Mouse (Mus musculus) forebrain, postnatal 0 days (tissue): Measurements from ENCODE around the gene Cox15. TPM values are rescaled to one million over a fixed set of nuclear protein-coding genes. Genes with fewer than 3 reads are reported as not detected.

Experiments used
- ATAC-seq: fragments of 200-750 bp; cut with Nextera tagmentation; 2 replicates; pipeline ENCODE4 v1.8.0; 2017; ENCODE audit warnings: mild to moderate bottlenecking, moderate library complexity
- DNase-seq: peaks from one replicate; pipeline ENCODE4 v3.0.0-alpha.2; 2015
- H3K27ac ChIP-seq: fragments of 300-500 bp; sonication (generic); 2 replicates; pipeline ENCODE4 v1.5.1; 2014; ENCODE audit warnings: low read depth, mild to moderate bottlenecking, antibody characterized with exemption, low read length, moderate library complexity, mixed read lengths
- H3K27me3 ChIP-seq: fragments of 300-500 bp; sonication (generic); 2 replicates; pipeline ENCODE4 v1.6.1; 2014; ENCODE audit warnings: mild to moderate bottlenecking, low read length, mixed read lengths; ENCODE audit not compliant: insufficient read depth
- H3K36me3 ChIP-seq: fragments of 300-500 bp; sonication (generic); 2 replicates; pipeline ENCODE4 v1.6.1; 2014; ENCODE audit warnings: mild to moderate bottlenecking, moderate library complexity; ENCODE audit not compliant: insufficient read depth
- H3K4me1 ChIP-seq: fragments of 300-500 bp; sonication (generic); 2 replicates; pipeline ENCODE4 v1.6.1; 2014; ENCODE audit warnings: antibody characterized with exemption; ENCODE audit not compliant: insufficient read depth
- H3K4me2 ChIP-seq: fragments of 300-500 bp; sonication (generic); 2 replicates; pipeline ENCODE4 v1.6.1; 2014; ENCODE audit warnings: low read depth, mild to moderate bottlenecking, moderate library complexity
- H3K4me3 ChIP-seq: fragments of 300-500 bp; sonication (generic); 2 replicates; pipeline ENCODE4 v1.5.1; 2014; ENCODE audit warnings: low read depth, low read length, mixed read lengths
- H3K9ac ChIP-seq: fragments of 300-500 bp; sonication (generic); 2 replicates; pipeline ENCODE4 v1.6.1; 2014; ENCODE audit warnings: mild to moderate bottlenecking
- H3K9me3 ChIP-seq: fragments of 300-500 bp; sonication (generic); 2 replicates; pipeline ENCODE4 v1.6.1; 2016; ENCODE audit warnings: low read length
- CTCF ChIP-seq: sonication (generic); IDR thresholded peaks from 2 replicates; pipeline ENCODE4 v1.5.1; 2016; ENCODE audit warnings: antibody characterized with exemption, control low read depth, low read depth
- WGBS: fragments of 180-500 bp; shearing (Covaris S2); extraction: QIAGEN DNeasy Blood & Tissue Kit; methylation state at CpG from one replicate; pipeline ENCODE4 v1.1.7; 2014; 5-methylcytosine and 5-hydroxymethylcytosine counted together
- polyA plus RNA-seq: library from polyadenylated mRNA; unstranded; fragments of >200 nt; fragmentation: Nextera tagmentation; extraction: Ambion mirVana; gene quantifications from 2 replicates; pipeline ENCODE4 v1.2.1, GENCODE M21; 2015
- total RNA-seq: library from RNA; depleted of rRNA; stranded (reverse); fragments of >200 nt; gene quantifications from 2 replicates; pipeline ENCODE4 v1.2.3, GENCODE M21; 2014

Cox15 gene
- total and polyA plus RNA-seq, 2 experiments from 2014 or later, result 9.1 to 20.5 TPM

DNA sequence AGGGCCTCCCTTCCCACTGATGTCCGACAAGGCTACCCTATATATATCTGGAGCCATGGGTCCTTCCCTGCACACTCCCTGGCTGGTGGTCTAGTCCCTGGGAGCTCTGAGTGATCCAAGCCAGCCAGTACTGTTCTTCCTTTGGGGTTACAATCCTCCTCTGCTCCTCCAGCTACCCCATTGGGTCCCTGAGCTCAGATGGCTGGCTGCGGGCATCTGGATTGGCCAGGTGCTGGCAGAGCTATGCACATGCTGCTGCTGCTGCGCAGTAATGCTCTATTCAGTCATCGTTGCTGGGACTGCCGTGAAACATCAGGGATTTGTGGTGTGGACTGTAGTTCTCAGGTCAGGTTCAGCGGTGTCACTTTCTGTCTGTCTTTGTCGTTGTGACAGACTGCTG, 28.0 kb downstream of the Cox15 start:
- DNase-seq (no peak), ATAC-seq (no peak; the same call in 1 of the 2 replicates)
- Histone ChIP-seq H3K27ac (no peak overlapping the region), H3K27me3 (no peaks in the 10 kb centered on the region), H3K4me1 (no peaks in the 10 kb centered on the region), H3K36me3 (peaks cover 76% of the 10 kb centered on the region), H3K4me3 (no peak overlapping the region), H3K9me3 (no peaks in the 10 kb centered on the region), H3K9ac (no peak overlapping the region), H3K4me2 (no peak overlapping the region)
- 91% methylated on average over 7 of the region's 7 CpGs for WGBS
- TF ChIP-seq CTCF, result no peak

GRCm38 (mm10) chr19:43724194-43724593, 28.6 kb downstream of the Cox15 start:
- no peak overlapping the region for H3K4me3 ChIP-seq
- no peak overlapping the region for H3K4me2 ChIP-seq
- no peaks in the 10 kb centered on the region for H3K9me3 ChIP-seq
- DNase-seq (no peak), ATAC-seq (no peak)
- no peak overlapping the region for H3K9ac ChIP-seq
- no peaks in the 10 kb centered on the region for H3K4me1 ChIP-seq
- peaks cover 73% of the 10 kb centered on the region for H3K36me3 ChIP-seq
- no peak overlapping the region for H3K27ac ChIP-seq
- no peaks in the 10 kb centered on the region for H3K27me3 ChIP-seq
- TF ChIP-seq CTCF, result no peak
- 92% methylated on average over 20 of the region's 20 CpGs for WGBS

DNA sequence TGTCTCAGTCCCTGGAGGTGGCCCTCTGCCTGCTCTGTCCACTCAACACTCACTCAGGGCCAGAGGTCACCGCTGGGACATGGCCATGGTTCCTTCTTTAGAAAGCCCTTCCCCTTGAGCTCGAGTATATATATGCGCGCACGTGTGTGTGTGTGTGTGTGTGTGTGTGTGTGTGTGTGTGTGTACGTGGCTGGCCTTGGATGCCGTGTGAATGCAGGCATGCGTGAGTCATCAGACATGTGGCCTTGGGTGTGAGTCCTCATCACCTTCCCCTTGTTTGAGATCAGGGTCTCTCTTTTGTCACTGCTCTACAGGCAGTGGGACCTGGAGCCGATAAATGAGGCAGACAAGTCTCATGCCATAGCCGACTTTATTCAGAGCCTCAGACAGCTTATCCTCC, 29.3 kb downstream of the Cox15 start:
- H3K27me3 ChIP-seq, result no peaks in the 10 kb centered on the region
- peaks cover 71% of the 10 kb centered on the region for H3K36me3 ChIP-seq
- H3K9ac ChIP-seq, result no peak overlapping the region
- no peak overlapping the region for H3K4me3 ChIP-seq
- 81% methylated on average over 10 of the region's 10 CpGs for WGBS
- TF ChIP-seq CTCF, result no peak
- no peak for ATAC-seq
- H3K27ac ChIP-seq, result no peak overlapping the region
- no peaks in the 10 kb centered on the region for H3K4me1 ChIP-seq
- H3K4me2 ChIP-seq, result no peak overlapping the region
- DNase-seq, result no peak
- no peaks in the 10 kb centered on the region for H3K9me3 ChIP-seq

- no peak for TF ChIP-seq CTCF
- WGBS, result 75% methylated on average over 8 of the region's 8 CpGs
Measured at GRCm38 (mm10) chr19:43722891-43723290, 29.9 kb downstream of the Cox15 start.

GRCm38 (mm10) chr19:43720061-43720460, 32.7 kb downstream of the Cox15 start:
- WGBS, result 92% methylated on average over 11 of the region's 11 CpGs
- no peaks in the 10 kb centered on the region for H3K27me3 ChIP-seq
- no peaks in the 10 kb centered on the region for H3K9me3 ChIP-seq
- ATAC-seq, result no peak
- H3K4me1 ChIP-seq, result no peaks in the 10 kb centered on the region
- peaks cover 64% of the 10 kb centered on the region for H3K36me3 ChIP-seq
- no peak overlapping the region for H3K27ac ChIP-seq
- H3K9ac ChIP-seq, result no peak overlapping the region
- no peak overlapping the region for H3K4me2 ChIP-seq
- no peak overlapping the region for H3K4me3 ChIP-seq
- no peak for TF ChIP-seq CTCF
- DNase-seq, result no peak

More at GRCm38 (mm10) chr19:43722891-43723290, 29.9 kb downstream of the Cox15 start:
- H3K9ac ChIP-seq, result no peak overlapping the region
- no peak overlapping the region for H3K4me2 ChIP-seq
- no peak overlapping the region for H3K4me3 ChIP-seq
- no peak for ATAC-seq
- no peak for DNase-seq
- no peaks in the 10 kb centered on the region for H3K9me3 ChIP-seq
- H3K4me1 ChIP-seq, result no peaks in the 10 kb centered on the region
- no peak overlapping the region for H3K27ac ChIP-seq
- H3K27me3 ChIP-seq, result no peaks in the 10 kb centered on the region
- peaks cover 70% of the 10 kb centered on the region for H3K36me3 ChIP-seq

DNA sequence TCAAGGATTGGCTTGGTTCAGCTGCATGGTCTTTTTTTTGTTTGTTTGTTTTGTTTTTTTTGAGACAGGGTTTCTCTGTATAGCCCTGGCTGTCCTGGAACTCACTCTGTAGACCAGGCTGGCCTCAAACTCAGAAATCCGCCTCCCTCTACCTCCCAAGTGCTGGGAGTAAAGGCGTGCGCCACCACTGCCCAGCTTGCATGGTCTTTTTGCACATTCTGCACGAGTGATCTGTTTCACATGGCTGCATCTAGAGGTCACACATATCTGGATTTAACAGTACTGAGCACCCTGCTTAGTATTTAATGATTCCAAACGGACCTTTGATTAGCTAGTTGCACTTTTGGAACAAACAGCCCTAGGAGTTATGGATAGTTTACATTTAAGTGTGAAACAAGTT, 40.8 kb downstream of the Cox15 start:
- ATAC-seq (no peak), DNase-seq (no peak)
- TF ChIP-seq CTCF, result no peak
- Histone ChIP-seq H3K4me3 (no peak overlapping the region), H3K27me3 (no peaks in the 10 kb centered on the region), H3K36me3 (peaks cover 25% of the 10 kb centered on the region), H3K9me3 (no peaks in the 10 kb centered on the region), H3K27ac (no peak overlapping the region), H3K4me2 (no peak overlapping the region), H3K4me1 (no peaks in the 10 kb centered on the region), H3K9ac (no peak overlapping the region)
- 81% methylated on average over 5 of the region's 5 CpGs for WGBS

DNA sequence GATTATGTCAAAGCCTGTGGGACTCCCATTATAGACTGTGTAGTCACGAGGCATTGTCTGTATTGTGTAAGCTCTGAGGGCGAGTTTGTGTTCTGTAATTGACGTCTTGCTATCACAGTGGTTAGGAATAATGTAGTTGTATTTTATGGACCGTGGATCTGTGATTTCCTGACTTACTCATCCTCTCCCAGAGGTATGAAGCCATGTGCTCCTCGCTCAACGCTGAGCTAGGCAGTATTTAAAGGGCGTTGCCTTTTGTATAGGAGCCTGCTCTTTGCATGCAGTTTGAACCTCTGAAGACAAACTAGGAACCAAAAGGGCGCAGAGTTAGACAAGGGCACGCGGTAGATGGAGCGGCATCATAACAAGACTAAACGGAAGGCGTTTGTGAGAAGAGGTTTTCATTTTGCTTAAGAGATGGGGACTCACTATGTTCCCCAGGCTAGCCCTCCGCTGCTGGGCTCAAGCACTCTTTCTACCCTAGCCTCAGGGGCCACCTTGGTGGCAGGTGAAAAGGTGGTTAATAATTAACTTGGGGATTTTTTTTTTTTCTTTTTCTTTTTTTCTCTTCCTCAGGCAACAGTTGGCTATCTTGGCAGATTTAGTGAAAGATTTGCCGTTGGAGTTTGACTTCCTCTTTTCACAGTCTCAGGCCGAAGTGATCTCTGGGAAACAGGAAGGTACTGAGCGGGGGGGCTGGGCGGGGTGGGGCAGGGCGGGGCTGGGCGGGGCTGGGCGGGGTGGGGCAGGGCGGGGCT, 41.5 kb downstream of the Cox15 start:
- Histone ChIP-seq H3K36me3 (peaks cover 21% of the 10 kb centered on the region), H3K9ac (no peak overlapping the region), H3K9me3 (no peaks in the 10 kb centered on the region), H3K4me3 (no peak overlapping the region), H3K27me3 (no peaks in the 10 kb centered on the region), H3K4me2 (no peak overlapping the region), H3K4me1 (no peaks in the 10 kb centered on the region), H3K27ac (no peak overlapping the region)
- DNase-seq, result no peak
- no peak for ATAC-seq
- WGBS, result 61% methylated on average over 22 of the region's 22 CpGs
- TF ChIP-seq CTCF, result no peak
